Mouse (Mus musculus): Measurements from ENCODE around the gene Pkp4. TPM values are rescaled to one million over a fixed set of nuclear protein-coding genes. Genes with fewer than 3 reads are reported as not detected.

The Pkp4 gene
- polyA plus RNA-seq, 1 experiment = 203 TPM

DNA sequence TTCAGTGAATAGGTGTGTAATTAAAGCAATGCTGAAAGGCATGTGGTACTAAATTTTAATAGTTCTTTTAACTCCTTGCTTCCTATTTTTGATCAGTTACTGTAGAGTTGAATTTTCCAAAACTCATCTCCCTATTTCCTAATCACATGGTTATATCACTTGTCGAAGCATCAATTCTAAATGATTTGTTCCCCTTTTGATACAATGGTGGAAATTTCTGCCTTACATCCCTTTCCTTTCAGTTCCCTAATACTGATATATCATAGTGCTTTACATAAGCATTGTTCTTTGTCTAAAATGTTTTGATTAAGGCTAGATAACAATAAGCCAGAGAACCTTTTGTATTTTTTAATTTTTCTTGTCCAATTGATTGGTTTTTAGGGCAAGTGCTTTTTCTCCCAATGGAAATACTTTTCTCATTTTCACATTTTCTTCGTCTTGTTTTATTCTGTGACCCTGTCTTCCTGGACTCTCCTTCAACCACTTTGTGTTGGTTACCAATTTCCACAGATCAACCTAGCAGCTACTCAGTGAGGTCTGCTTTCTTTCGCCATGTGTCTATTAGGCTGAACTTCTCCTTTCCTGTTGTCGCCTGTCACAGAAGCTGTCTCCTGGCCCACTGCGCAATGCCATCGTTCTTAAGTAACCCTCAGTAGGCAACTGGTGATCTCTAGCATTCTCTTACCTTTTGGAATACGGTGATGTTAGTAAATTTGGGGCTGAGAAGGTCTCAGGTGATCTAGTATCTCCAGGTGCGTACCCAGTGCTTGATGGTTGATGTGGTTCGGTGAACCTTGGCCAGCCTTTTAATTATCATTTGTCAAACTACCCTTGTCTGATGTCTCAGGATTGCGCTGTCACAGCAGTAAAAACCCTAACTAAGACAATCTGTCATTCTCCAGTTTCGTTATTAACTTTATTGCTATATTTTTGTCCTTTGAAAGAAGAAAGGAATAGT lies 23.7 kb downstream of the Pkp4 start:
- no peak overlapping the region for H3K27ac ChIP-seq (ENCODE audit: insufficient read depth, low read length)
- H3K27me3 ChIP-seq (ENCODE audit: control insufficient read depth, insufficient read depth, low read length) = no peaks in the 10 kb centered on the region
- no peak for TF ChIP-seq CTCF (IDR thresholded peaks at IDR 0.05; ENCODE audit: borderline replicate concordance, insufficient read depth, low read depth, low read length)
- no peak for TF ChIP-seq POLR2A (IDR thresholded peaks at IDR 0.05; ENCODE audit: borderline replicate concordance, insufficient read depth, low read length)
- DNase-seq = peak in 1 of 2 experiments; percentile 6
- 90% methylated on average over 11 of the region's 11 CpGs for WGBS
- H3K4me3 ChIP-seq (replicated peaks; ENCODE audit: insufficient read depth, low read depth, low read length) = no peak overlapping the region
- H3K4me1 ChIP-seq (ENCODE audit: control insufficient read depth, insufficient read depth, low read length) = peaks cover 33% of the 10 kb centered on the region

DNA sequence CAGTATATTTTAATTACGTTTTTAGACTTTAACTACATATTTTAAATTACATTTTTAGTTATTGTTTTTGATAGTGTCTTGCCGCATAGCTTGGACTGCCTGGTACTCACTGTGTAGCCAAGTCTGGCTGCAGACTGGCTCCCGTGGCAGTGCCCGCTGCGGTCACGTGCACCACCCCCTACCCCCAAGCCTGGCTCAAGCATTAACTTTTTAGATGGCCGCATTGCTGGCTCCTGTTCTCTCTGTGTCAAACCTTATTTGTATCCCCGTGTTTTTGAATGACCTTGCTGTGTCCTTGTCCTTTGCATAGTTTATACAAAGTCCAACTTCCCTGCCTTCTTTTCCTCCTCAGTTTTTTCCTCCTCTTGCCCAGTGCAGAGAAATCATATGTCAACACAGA lies 25.5 kb downstream of the Pkp4 start:
- peaks cover 37% of the 10 kb centered on the region for H3K4me1 ChIP-seq (ENCODE audit: control insufficient read depth, insufficient read depth, low read length)
- no peaks in the 10 kb centered on the region for H3K27me3 ChIP-seq (ENCODE audit: control insufficient read depth, insufficient read depth, low read length)
- TF ChIP-seq POLR2A (IDR thresholded peaks at IDR 0.05; ENCODE audit: borderline replicate concordance, insufficient read depth, low read length) (no peak), CTCF (IDR thresholded peaks at IDR 0.05; ENCODE audit: borderline replicate concordance, insufficient read depth, low read depth, low read length) (no peak)
- DNase-seq = peak; percentile 33 to 45
- no peak overlapping the region for H3K4me3 ChIP-seq (replicated peaks; ENCODE audit: insufficient read depth, low read depth, low read length)
- H3K27ac ChIP-seq (ENCODE audit: insufficient read depth, low read length) = no peak overlapping the region
- WGBS = 34% methylated on average over 8 of the region's 8 CpGs

DNA sequence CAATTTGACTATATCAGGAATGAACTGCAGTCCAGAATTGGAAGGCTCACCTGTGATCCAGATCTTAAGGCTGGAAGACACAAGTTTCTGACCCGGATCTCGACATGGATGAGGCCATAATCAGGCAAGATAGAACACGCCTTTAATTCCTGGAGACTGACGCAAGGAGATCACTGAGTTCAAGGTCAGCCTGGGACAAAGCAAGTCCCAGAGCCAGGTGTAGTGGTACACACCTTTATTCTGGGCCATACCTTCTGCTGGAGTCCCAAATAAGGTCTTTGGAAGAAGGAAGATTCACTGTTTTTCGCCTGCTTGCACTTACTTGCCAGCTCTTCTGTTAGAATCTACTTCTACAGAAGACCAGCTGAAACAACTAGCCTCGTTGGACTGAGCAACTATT lies 26.3 kb downstream of the Pkp4 start:
- no peak for TF ChIP-seq CTCF (IDR thresholded peaks at IDR 0.05; ENCODE audit: borderline replicate concordance, insufficient read depth, low read depth, low read length)
- TF ChIP-seq POLR2A (IDR thresholded peaks at IDR 0.05; ENCODE audit: borderline replicate concordance, insufficient read depth, low read length) = no peak
- Histone ChIP-seq H3K4me1 (ENCODE audit: control insufficient read depth, insufficient read depth, low read length) (peaks cover 38% of the 10 kb centered on the region), H3K27ac (ENCODE audit: insufficient read depth, low read length) (no peak overlapping the region), H3K27me3 (ENCODE audit: control insufficient read depth, insufficient read depth, low read length) (no peaks in the 10 kb centered on the region), H3K4me3 (replicated peaks; ENCODE audit: insufficient read depth, low read depth, low read length) (no peak overlapping the region)
- DNase-seq = peak in 1 of 2 experiments; percentile 12
- WGBS = 93% methylated on average over 6 of the region's 6 CpGs

DNA sequence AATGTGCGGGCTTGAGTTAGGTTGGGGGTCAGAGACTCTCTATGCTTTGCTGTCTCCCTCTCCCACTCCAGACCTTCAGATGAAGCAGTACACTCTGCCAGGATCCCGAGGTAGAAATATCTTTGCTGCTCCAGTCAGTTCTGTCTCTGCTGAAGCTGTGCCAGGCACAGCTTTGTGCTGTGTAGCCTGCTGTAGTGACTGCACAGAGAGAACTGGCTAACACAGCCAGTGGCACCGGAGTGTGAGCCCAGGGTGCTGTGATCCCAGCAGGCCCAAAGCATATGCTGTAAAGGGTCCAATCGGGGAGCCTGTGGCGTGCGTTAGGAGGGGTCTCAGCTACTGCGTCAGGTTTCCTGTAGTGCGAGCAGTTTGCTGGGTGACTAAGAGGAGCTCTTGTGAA lies 27.7 kb downstream of the Pkp4 start:
- peak overlapping the region; percentile 49; the same call in 1 of the 2 replicates for H3K27ac ChIP-seq (ENCODE audit: insufficient read depth, low read length)
- WGBS = 13% methylated on average over 8 of the region's 8 CpGs

DNA sequence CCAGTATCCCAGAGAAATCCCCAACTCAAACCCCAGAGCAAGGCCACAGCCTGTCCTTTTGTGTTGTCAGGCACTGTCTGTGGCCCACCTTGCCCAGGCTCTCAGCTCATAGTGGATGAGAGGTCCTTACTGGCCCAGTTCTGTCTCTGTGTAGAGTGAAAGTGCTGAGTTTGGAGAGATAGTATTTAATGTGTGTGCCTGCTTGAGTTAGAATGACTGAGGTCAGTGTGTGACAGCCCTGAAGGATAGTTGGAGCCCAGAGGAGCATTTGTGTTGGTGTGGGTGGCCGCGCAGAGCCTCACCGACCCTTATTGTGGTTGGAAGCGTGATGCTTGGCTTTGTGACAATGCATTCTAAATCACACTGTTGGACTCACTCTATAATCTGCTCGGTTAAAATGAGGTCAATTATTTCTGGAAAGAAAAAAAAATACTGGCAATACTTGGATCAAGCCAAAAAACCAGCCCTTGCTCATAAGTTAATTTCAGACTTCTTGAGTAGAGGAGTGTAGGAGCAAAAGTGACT lies 29.1 kb downstream of the Pkp4 start:
- no peaks in the 10 kb centered on the region for H3K27me3 ChIP-seq (ENCODE audit: control insufficient read depth, insufficient read depth, low read length)
- peak; percentile 59 to 68 for DNase-seq
- WGBS = 4% methylated on average over 5 of the region's 5 CpGs
- peaks cover 29% of the 10 kb centered on the region for H3K4me1 ChIP-seq (ENCODE audit: control insufficient read depth, insufficient read depth, low read length)
- peak overlapping the region; percentile 77 for H3K27ac ChIP-seq (ENCODE audit: insufficient read depth, low read length)
- TF ChIP-seq CTCF (IDR thresholded peaks at IDR 0.05; ENCODE audit: borderline replicate concordance, insufficient read depth, low read depth, low read length) (no peak), POLR2A (IDR thresholded peaks at IDR 0.05; ENCODE audit: borderline replicate concordance, insufficient read depth, low read length) (no peak)
- H3K4me3 ChIP-seq (replicated peaks; ENCODE audit: insufficient read depth, low read depth, low read length) = no peak overlapping the region

More for the DNA sequence above, 27.7 kb downstream of the Pkp4 start:
- DNase-seq = peak; percentile 73 to 78
- H3K4me3 ChIP-seq (replicated peaks; ENCODE audit: insufficient read depth, low read depth, low read length) = no peak overlapping the region
- TF ChIP-seq CTCF (IDR thresholded peaks at IDR 0.05; ENCODE audit: borderline replicate concordance, insufficient read depth, low read depth, low read length) = no peak
- no peak for TF ChIP-seq POLR2A (IDR thresholded peaks at IDR 0.05; ENCODE audit: borderline replicate concordance, insufficient read depth, low read length)
- peaks cover 32% of the 10 kb centered on the region for H3K4me1 ChIP-seq (ENCODE audit: control insufficient read depth, insufficient read depth, low read length)
- H3K27me3 ChIP-seq (ENCODE audit: control insufficient read depth, insufficient read depth, low read length) = no peaks in the 10 kb centered on the region

DNA sequence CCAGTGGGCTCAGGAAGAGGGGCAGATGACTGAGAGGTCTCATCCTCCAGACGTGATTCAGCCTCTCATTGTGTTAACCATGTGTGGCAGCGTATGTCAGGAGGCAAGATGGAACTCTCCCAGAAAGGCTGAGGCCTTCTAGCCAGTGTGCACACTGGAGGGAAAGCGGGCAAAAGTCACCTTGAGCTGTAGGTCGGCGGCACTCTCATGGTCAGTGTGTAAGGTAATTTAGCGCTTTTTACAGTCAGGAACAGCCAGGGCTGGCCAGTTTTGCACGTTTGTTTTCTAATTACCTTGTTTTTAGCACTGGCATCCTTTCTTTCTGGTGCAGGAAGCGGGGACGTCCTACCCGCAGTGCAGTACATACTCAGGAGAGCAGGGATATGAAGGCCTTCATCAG lies 29.5 kb downstream of the Pkp4 start:
- peak overlapping the region; percentile 77 for H3K27ac ChIP-seq (ENCODE audit: insufficient read depth, low read length)
- 49% methylated on average over 10 of the region's 10 CpGs for WGBS
- no peaks in the 10 kb centered on the region for H3K27me3 ChIP-seq (ENCODE audit: control insufficient read depth, insufficient read depth, low read length)
- peaks cover 29% of the 10 kb centered on the region for H3K4me1 ChIP-seq (ENCODE audit: control insufficient read depth, insufficient read depth, low read length)
- DNase-seq = peak in 1 of 2 experiments; percentile 48
- TF ChIP-seq POLR2A (IDR thresholded peaks at IDR 0.05; ENCODE audit: borderline replicate concordance, insufficient read depth, low read length) = no peak
- TF ChIP-seq CTCF (IDR thresholded peaks at IDR 0.05; ENCODE audit: borderline replicate concordance, insufficient read depth, low read depth, low read length) = no peak
- H3K4me3 ChIP-seq (replicated peaks; ENCODE audit: insufficient read depth, low read depth, low read length) = no peak overlapping the region

DNA sequence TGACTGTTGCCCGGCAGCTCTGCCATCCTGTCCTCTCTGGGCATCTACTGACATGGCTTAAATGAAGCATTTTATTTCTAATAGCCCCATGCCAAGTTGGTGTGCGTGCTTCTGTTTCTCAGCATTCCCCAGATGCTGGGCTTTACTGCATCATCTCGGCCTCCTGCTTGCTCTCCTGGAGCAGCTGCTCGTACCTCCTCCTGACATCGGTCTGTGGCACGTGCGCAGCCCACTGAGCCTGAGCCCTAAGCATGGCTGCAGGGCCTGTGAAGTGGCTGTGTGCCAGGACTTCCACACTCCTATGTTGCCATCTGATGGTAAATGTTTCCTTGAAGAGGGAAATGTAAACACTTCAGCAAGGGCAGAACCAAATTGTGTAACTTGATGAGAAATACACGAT lies 30.8 kb downstream of the Pkp4 start:
- peaks cover 29% of the 10 kb centered on the region for H3K4me1 ChIP-seq (ENCODE audit: control insufficient read depth, insufficient read depth, low read length)
- H3K27ac ChIP-seq (ENCODE audit: insufficient read depth, low read length) = peak overlapping the region; percentile 29; the same call in 1 of the 2 replicates
- H3K4me3 ChIP-seq (replicated peaks; ENCODE audit: insufficient read depth, low read depth, low read length) = no peak overlapping the region
- peak; percentile 65 to 70 for DNase-seq
- no peaks in the 10 kb centered on the region for H3K27me3 ChIP-seq (ENCODE audit: control insufficient read depth, insufficient read depth, low read length)
- TF ChIP-seq CTCF (IDR thresholded peaks at IDR 0.05; ENCODE audit: borderline replicate concordance, insufficient read depth, low read depth, low read length) (no peak), POLR2A (IDR thresholded peaks at IDR 0.05; ENCODE audit: borderline replicate concordance, insufficient read depth, low read length) (no peak)
- WGBS = 29% methylated on average over 8 of the region's 8 CpGs
